Mouse (Mus musculus) naive thymus-derived CD4-positive, alpha-beta T cell, adult 2 months (primary cell): Measurements from ENCODE around the gene Nav2.

ENCODE experiments used
- DNase-seq: peaks from one replicate; pipeline ENCODE4 v3.0.0-alpha.2; 2011; ENCODE audit warnings: low read depth

The Nav2 gene

DNA sequence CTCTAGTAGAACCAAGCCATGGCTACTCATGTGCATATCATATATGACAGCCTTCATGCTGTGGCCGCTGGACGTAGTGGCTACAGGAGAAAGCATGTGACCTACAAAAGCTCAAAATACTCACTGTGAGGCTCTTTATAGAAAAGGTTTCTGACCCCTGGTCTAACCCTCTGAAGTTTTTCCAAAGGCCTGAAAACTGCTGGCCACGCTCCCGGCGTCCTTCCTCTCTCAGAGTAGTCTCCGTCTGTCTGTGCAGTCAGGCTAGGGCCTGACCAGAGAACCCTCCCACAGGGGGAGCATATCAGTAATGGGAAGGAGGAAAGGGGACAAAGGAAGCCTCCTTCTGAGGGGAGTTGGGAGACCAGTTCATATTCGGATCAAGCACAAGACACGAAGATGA is 302.2 kb downstream of the Nav2 start:
- DNase-seq: no peak

DNA sequence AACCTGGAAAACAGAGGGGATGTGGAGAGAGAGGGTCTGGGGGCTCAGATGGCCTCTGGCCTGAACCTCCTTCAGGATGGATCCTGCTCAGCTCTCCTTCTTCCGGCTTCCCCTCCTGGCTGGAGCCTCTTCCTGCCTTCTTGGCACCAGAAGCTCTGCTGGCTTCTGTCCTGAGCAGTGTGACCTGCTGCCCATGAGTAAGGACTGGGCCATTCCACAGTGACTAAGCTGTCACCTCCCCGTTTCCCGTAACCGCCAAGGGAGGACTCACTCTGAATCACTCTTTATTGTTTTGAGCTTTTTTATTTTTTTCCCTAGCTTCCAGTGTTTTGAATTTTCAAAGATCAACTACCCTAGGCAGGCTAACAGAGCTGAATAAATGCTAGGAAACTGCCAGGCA is 304.5 kb downstream of the Nav2 start:
- no peak for DNase-seq

DNA sequence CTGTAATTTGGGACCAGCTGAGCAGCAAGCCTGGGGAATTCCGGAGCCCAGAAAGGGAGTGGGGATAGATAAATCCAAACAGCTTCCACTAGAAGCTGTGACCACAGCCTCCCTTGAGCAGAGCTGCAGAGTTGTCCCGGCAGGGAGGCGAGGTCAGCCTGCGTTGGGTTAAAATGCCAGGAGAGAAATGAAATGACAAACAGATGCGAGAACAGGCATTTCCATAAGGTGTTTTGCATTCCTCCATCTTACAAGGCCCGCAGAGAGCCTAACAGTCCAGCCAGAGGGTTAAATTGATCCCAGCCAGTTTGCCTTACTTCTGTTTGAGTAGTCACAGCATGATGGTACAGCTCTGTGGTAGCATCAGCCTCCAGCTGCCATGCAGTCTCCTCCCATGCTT is 309.3 kb downstream of the Nav2 start:
- no peak for DNase-seq

DNA sequence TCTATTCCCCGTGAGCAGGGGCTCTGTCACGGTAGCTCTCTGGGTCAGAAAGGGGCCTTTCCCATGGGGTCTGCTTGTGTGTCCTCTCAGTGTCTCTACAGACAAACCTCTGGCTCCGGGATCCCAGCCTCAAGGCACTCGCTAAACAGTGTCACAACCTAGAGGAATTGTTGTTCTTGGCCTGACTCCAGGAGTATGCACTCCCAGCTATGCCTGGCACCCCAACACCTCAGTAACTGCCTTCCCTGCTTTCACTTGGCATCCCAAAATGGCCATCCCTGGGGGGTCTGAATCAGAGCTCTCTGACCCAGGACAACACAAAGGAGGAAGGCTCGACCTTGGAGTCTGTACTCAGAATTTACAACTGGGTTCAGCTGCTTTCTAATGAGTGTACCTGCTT is 317.2 kb downstream of the Nav2 start:
- DNase-seq: no peak

DNA sequence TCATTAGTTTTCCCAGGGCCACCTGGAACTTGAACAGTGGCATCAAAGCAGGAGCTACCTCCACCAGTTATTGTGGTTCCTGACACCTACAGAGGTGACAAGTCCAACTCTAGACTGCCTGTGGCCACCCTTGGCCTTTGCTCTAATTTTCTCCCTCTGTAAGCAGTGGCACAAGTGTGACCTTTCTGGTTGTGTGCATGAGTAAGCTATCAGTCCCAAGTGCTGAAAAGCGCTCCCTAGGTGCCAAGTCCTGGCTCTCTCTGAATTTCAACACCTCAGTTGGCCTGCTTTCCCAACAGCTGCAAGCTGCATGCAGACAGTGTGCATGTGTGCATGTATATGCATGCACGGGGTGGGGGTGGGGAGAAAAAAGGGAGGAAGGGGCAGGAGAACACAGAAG is 324.5 kb downstream of the Nav2 start:
- no peak for DNase-seq

DNA sequence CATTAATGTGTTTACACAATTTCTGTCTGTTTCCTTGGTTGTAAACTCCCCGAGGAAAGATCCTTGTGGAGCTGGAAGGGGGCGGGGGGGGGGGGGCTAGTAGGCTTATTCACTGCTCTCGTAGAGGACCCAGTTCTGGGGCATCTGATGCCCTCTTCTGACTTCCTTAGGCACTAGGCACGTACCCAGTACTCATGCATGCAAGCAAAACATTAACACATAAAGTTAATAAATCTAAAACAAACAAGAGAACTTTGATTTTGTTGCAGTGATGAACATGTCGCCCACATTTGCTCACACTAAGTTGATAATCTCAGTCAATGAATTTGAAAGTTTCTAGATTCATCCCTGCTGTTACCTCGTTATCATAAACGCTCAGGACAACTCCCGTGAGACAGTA is 325.8 kb downstream of the Nav2 start:
- DNase-seq: no peak

DNA sequence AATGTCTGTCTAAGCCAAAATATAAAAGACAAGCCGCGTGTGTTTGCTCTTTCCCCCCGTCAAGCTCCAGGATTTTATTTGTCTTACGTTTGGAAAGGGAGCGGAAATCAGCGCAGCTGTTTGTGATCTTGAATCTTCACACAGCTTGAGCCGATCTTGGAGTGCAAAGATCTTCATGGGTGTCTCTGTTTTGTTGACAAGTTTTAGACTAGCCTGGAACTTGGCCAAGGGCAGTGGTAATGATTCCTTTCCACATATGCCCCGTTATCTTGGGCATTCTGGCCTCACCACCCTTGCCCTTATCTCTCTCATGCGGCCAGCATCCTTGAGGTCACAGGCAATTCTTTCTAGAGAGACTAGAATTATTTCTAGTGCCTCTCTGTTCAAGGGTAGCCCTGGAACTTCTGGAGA is 326.8 kb downstream of the Nav2 start:
- no peak for DNase-seq

GRCm38 (mm10) chr7:49235821-49236220 is 327.3 kb downstream of the Nav2 start:
- DNase-seq: no peak

- DNase-seq: no peak
Observed at GRCm38 (mm10) chr7:49240461-49240860, 331.9 kb downstream of the Nav2 start.

DNA sequence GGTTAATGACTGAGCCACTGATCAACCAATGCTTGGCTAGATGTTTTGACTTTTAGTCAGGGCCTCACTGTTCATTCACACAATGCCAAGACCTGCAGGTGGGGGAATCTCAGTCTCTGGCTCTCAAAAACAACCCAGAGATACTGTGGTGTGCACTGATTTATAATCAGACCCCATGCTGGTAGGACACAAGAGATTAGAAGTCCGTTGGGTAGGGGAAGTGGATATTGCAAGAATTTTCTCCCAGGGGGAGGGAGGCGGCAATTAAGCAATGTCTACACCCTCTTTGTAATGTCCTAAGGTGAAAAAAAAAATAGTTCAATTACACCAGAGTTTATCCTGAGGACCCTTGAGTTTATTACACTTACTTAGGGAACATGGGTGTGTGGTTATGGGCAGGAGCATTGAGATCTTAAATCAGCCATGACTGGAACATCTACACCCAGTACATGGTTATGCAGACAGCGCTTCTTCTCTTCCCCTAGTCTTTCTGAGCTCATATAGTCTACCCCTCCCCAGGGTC is 332.8 kb downstream of the Nav2 start:
- DNase-seq: no peak

- DNase-seq: no peak
Observed at GRCm38 (mm10) chr7:49242261-49242660, 333.7 kb downstream of the Nav2 start.

DNA sequence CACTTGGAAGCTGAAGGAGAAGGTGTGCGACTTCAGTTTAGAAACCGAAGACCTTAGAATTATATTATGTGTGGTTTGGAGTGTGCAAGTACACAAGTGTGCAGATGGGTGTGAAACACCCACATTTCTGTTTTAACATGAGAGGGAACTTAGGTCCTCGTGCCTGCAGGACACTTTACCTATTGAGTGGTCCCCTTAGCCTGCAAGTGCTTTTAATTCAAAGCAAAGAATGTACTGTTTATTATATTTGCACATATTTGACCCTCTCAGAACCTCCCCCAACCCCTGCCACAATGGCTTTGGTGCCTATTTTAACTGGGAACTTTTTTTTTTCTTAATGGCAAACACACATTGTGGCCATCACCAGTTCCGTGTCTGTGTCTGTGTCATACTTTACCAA is 334.6 kb downstream of the Nav2 start:
- no peak for DNase-seq

DNA sequence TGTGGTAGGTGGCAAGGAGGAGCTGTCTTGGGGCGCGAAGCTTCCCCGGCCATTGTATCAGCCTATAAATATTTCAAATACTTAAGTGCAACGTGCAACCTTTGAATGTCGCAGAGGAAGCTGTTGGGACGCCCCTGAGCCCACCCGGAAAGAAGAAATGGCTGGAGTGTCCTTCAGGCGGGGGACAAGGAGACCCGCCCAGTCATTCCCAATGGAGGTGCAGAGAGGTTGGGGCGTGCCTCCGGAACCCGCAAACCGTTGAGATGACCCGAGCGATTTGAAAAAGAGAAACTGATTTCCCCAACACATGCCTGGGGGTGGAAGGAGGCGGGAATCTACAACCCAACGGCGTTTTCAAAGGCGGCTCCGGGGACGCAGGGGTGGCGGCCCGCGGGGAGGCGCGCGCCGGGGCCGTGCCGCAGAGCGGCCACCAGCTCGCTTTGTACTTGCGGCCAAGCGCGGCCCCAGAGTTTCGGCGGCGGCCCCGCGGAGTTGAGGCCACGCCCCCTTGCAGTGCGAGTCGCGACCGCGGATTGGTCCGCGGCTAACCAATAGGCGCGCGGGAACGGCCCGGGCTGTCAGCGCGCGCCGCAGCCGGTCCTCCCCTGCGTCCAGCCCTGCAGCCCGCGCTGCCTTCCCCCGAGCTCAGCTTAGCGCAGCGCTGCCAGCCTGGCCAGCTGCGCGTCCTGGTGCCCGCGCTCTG is 337.2 kb downstream of the Nav2 start:
- DNase-seq: peak; percentile 57

GRCm38 (mm10) chr7:49246240-49246578 is 337.7 kb downstream of the Nav2 start:
- no peak for DNase-seq

DNA sequence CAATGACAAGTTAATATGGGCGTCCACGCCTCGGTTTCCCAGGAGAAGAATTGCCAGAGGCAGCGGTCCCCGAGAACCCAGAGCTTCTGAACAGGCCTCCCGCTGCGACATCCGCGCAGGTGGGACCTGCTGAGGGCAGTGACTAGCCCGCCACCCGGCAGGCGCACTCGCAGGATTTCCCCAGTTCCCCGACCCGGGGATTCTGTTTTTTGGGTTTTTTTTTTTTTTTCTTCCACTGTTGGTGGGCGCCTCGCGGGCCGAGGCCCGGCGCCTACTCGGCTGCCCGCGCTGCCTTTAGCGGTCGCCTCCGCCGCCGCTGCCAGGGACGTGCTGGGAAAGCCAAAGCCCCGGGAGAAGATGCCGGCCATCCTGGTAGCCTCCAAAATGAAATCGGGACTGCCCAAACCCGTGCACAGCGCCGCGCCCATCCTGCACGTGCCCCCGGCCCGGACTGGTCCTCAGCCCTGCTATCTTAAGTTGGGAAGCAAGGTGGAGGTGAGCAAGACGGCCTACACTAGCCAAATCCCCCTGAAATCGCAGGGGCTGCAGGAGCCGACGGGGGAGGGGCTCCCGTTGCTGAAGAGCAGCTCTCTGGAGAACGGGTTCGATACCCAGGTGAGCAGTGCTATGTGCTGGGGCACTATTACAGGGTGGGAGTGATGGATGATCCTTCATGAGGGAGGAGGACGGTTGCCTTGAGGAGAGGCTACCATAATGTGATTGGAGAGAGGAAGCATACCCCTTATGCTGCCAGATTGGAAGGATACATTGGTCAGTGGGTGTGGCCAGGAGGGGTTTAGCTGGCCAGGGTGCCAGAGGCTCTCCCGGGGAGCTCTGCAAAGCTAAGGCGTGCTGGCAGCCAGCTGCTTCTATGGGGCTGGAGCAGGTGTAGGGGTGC is 338.3 kb downstream of the Nav2 start:
- no peak for DNase-seq

DNA sequence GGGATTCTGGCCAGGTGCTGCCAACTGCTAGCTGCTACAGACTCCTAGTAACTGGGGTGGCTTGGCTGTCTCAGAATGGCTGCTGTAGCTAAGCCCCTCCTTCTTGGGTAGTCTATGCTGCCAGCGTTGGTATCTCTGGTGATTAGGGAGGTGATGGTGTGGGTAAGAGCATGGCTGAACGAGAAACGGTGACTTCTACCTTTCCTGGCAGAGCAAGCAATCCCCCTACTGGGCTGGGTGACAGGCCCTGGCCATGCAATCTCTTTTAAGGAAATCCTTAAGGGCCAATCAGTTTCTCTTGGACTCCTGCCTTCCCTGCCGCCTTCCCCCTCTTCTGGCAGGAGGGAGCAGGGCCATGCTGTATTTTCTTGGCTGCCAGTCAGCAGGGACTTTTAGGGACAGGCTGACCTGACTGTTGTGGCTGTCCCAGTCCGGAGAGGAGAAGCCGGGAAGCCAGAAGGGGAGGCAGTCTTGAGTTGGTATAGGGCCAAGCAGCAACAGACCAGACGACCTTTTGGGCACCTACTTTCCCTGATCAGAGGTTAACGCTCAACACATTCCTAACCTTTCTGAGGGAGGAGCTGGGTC is 339.3 kb downstream of the Nav2 start:
- no peak for DNase-seq

DNA sequence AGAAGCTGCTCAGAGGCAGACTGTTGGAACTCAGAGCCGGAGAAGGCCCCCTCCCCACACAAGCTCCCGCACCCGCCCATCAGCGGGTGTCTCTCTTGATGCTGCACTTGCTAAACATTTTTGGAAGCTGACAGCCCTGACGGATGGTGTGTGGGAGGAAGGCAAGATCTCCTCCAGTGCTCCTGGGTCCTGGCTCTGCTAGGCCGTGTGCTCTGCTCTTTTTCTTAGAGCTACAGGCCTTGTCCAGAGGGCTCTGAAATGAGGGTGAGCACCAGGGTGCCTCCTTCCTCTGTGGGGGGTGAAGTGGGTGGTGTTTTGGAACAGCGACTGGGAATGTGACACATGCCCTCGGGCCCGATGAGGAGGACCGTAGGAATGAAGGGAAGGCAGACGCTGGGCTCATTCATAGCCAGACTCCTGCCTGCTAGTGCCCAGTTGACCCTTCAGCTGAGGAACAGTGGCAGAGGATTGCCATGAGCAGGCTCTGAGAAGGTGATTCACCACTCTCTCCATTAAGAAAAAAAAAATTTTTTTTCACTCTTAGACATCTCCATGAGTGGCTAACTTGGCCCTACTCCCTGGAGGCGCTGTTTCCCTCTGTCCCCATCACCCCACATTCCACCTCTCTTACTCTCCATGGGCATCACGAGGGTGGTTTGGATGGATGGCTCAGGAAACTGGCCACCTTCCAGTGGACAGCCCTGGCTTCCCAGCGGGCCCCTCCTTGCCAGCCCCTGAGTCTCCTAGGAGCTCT is 340.0 kb downstream of the Nav2 start:
- no peak for DNase-seq

DNA sequence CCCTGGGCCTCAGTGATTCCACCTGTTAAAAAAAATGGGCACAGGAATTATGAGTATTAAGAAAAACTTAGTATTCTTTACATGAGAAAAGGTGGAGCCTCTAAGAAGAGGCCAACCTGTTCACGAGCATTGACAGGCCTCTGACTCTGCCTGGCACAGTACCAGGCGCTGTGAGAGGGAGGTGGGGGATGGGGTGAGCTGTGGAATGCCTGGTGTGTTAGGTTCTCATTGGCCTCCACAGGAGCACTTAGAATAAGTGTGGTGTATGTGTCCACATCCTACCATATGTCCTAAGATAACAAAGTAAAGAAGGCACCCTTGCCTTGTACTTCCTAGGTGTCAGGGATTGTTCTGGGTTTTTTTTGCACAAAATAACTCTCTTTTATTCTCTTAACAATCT is 340.9 kb downstream of the Nav2 start:
- no peak for DNase-seq

- DNase-seq: peak; percentile 57
Observed at GRCm38 (mm10) chr7:49249996-49250395, 341.5 kb downstream of the Nav2 start.

- DNase-seq: no peak
Observed at GRCm38 (mm10) chr7:49250581-49251307, 342.2 kb downstream of the Nav2 start.

GRCm38 (mm10) chr7:49251308-49251638 is 342.8 kb downstream of the Nav2 start:
- DNase-seq: no peak

DNA sequence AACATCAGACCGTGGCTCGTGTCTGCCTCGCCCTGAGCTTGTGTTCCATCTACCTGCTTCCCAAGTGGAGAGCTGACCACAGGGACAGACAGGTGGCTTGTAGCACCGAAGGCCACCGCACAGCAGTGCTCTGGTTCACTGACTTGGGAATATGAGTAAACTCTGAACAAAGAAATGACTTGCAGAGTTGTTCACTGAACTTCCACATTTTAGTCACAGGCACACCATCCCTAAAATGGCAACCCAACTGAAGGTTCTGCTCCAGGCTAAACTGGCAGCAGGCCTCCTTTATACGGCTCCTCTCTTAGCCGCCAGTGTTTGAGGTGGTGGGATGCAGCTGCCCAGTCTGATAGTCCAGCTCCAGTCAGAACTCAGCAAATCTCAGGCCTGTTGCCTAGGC is 343.9 kb downstream of the Nav2 start:
- no peak for DNase-seq
